Mouse (Mus musculus) heart, embryonic 15.5 days (tissue): ENCODE results near the gene Rarg. TPM values are rescaled to one million over a fixed set of nuclear protein-coding genes. Genes with fewer than 3 reads are reported as not detected.

Experiments used
- ATAC-seq: fragments of 200-750 bp; cut with Nextera tagmentation; replicated peaks from 2 replicates; pipeline ENCODE4 v1.8.0; 2017; ENCODE audit warnings: low read depth, moderate TSS enrichment; ENCODE audit not compliant: insufficient number of reproducible peaks, insufficient read depth, low FRiP score
- H3K27ac ChIP-seq: fragments of 300-500 bp; sonication (generic); 2 replicates; pipeline ENCODE4 v1.5.1; 2015; ENCODE audit warnings: mild to moderate bottlenecking, inconsistent platforms
- H3K27me3 ChIP-seq: fragments of 300-500 bp; sonication (generic); 2 replicates; pipeline ENCODE4 v1.6.1; 2015; ENCODE audit warnings: inconsistent platforms
- H3K36me3 ChIP-seq: fragments of 300-500 bp; sonication (generic); 2 replicates; pipeline ENCODE4 v1.6.1; 2015; ENCODE audit warnings: mild to moderate bottlenecking, inconsistent platforms
- H3K4me1 ChIP-seq: fragments of 300-500 bp; sonication (generic); replicated peaks from 2 replicates; pipeline ENCODE4 v1.6.1; 2015; ENCODE audit warnings: inconsistent platforms
- H3K4me2 ChIP-seq: fragments of 300-500 bp; sonication (generic); 2 replicates; pipeline ENCODE4 v1.6.1; 2015; ENCODE audit warnings: inconsistent platforms, mild to moderate bottlenecking, moderate library complexity
- H3K4me3 ChIP-seq: fragments of 300-500 bp; sonication (generic); 2 replicates; pipeline ENCODE4 v1.5.1; 2015; ENCODE audit warnings: mild to moderate bottlenecking, inconsistent platforms
- H3K9ac ChIP-seq: fragments of 300-500 bp; sonication (generic); 2 replicates; pipeline ENCODE4 v1.6.1; 2015; ENCODE audit warnings: mild to moderate bottlenecking, inconsistent platforms
- H3K9me3 ChIP-seq: fragments of 300-500 bp; sonication (generic); replicated peaks from 2 replicates; pipeline ENCODE4 v1.6.1; 2016; ENCODE audit warnings: inconsistent platforms
- WGBS: fragments of 180-500 bp; shearing (Covaris S2); methylation state at CpG from one replicate; pipeline ENCODE4 v1.1.7; 2015; ENCODE audit warnings: mixed read lengths; 5-methylcytosine and 5-hydroxymethylcytosine counted together
- polyA plus RNA-seq: library from polyadenylated mRNA; unstranded; fragments of >200 nt; fragmentation: Nextera tagmentation; extraction: Ambion mirVana; gene quantifications from 2 replicates; pipeline ENCODE4 v1.2.1, GENCODE M21; 2015

Gene Rarg
- polyA plus RNA-seq, 1 experiment from 2014 or later: 7.9 TPM

DNA sequence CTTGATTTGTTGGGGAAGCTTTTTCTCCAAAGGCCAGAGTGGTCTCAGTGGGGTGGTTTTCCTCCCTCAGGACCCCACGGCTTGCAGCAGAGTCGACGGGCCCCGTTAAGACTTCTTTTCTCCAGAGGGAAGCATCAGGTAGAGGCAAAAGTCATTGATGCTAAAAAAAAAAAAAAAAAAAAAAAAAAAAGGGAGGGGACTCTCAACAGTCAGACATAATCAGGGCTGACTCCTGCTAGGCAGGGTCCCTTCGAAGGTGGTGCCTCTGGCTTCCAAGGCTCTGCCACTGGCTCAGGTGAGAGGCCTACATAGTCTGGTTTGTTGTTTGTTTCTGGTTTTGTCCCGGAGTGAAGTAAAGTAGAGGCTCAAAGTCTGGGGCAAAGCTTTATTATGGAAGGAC, 41.7 kb downstream of the Rarg start:
- WGBS: 67% methylated on average over 6 of the region's 6 CpGs
- Histone ChIP-seq H3K27ac (no peak overlapping the region), H3K4me2 (no peak overlapping the region), H3K4me1 (peaks cover 6% of the 10 kb centered on the region; the same call in 1 of the 2 replicates), H3K9ac (no peak overlapping the region), H3K27me3 (no peaks in the 10 kb centered on the region), H3K4me3 (no peak overlapping the region), H3K36me3 (peaks cover 41% of the 10 kb centered on the region), H3K9me3 (no peaks in the 10 kb centered on the region)
- no peak for ATAC-seq

DNA sequence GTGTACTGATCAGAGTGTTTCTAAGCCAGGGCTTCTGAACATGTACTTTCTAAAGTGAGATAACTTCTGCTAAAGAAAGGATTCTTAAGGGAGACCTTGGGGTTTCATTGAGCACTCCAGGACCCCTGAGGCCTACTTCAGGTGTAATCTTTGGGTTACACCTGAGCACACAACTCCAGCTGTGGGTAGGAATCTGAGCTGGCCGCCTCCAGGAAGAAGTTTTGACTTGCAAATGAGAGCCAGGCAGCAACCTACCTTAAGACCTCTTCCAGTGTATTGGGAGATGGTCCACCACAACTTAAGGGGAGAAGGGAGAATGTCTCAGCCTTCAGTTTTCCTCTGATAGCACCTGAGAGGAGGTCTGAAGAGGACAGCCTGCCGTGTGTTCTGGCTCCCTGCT, 43.2 kb downstream of the Rarg start:
- no peak for ATAC-seq
- WGBS: 55% methylated on average over 2 of the region's 2 CpGs
- no peaks in the 10 kb centered on the region for H3K9me3 ChIP-seq
- H3K36me3 ChIP-seq: peaks cover 55% of the 10 kb centered on the region
- H3K9ac ChIP-seq: no peak overlapping the region
- H3K4me2 ChIP-seq: no peak overlapping the region
- H3K27me3 ChIP-seq: no peaks in the 10 kb centered on the region
- no peak overlapping the region for H3K4me3 ChIP-seq
- H3K27ac ChIP-seq: no peak overlapping the region
- H3K4me1 ChIP-seq: peaks cover 6% of the 10 kb centered on the region; the same call in 1 of the 2 replicates

DNA sequence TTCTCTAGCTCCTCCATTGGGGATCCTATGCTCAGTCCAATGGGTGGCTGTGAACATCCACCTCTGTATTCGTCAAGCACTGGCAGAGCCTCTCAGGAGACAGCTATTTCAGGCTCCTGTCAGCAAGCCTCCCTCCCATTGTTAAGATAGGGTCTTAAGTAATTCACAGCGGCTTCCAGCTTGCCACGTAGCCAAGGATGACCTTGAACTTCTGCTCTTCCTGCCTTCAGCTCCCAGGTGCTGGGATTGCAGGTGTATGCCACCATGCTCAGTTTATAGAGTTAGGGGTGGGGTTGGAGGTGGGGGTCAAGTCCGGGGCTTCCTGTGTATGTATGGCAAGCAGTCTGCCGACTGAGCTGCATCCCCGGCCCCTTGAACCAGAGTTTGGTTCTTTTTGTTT, 45.4 kb downstream of the Rarg start:
- 59% methylated on average over 6 of the region's 6 CpGs for WGBS
- H3K27ac ChIP-seq: no peak overlapping the region
- ATAC-seq: no peak

DNA sequence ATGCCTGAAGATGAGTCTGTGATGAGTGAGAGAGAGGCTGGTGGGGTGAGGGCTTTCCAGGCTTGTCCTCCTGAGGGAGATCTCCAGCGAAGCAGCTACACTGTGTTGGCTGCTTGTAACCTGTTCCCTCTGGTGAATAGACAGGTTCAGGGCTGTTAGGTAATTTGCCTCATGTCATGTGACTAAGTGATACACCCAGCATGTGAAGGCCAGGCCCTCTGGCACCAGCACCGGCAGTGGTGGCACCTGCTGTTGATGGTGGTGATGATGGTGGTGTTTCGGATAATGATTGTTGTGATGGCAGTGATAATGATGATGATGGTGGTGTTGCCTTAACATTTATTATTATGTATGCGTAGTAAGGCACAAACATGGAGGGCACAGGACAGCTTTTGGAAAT, 46.5 kb downstream of the Rarg start:
- no peaks in the 10 kb centered on the region for H3K27me3 ChIP-seq
- no peak overlapping the region for H3K4me2 ChIP-seq
- 91% methylated on average over 4 of the region's 4 CpGs for WGBS
- no peak overlapping the region for H3K4me3 ChIP-seq
- peaks cover 74% of the 10 kb centered on the region for H3K36me3 ChIP-seq
- ATAC-seq: no peak
- peaks cover 13% of the 10 kb centered on the region for H3K4me1 ChIP-seq
- H3K9ac ChIP-seq: no peak overlapping the region
- no peaks in the 10 kb centered on the region for H3K9me3 ChIP-seq
- H3K27ac ChIP-seq: no peak overlapping the region

More for the DNA sequence above, 45.4 kb downstream of the Rarg start:
- no peak overlapping the region for H3K4me3 ChIP-seq
- H3K36me3 ChIP-seq: peaks cover 74% of the 10 kb centered on the region
- H3K4me2 ChIP-seq: no peak overlapping the region
- peaks cover 6% of the 10 kb centered on the region; the same call in 1 of the 2 replicates for H3K4me1 ChIP-seq
- H3K27me3 ChIP-seq: no peaks in the 10 kb centered on the region
- no peaks in the 10 kb centered on the region for H3K9me3 ChIP-seq
- no peak overlapping the region for H3K9ac ChIP-seq

DNA sequence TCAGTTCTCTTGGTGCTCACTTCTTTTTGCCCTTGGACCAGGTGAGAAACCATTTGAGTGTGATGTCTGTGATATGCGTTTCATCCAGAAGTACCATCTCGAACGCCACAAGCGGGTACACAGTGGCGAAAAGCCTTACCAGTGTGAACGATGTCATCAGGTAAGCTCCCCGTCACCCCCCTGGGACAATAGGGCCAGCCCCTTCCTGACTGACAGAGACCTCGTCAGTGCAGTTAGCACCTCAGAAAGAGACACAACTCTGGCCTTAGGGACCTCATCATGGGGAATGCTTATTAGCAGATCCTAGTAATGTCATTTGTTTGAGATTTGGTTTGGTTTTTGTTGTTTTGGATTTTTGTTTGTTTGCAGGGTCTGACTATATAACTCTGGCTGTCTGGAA, 48.2 kb downstream of the Rarg start:
- no peaks in the 10 kb centered on the region for H3K27me3 ChIP-seq
- no peak for ATAC-seq
- no peak overlapping the region for H3K4me3 ChIP-seq
- H3K36me3 ChIP-seq: peaks cover 69% of the 10 kb centered on the region
- no peak overlapping the region for H3K27ac ChIP-seq
- H3K4me2 ChIP-seq: no peak overlapping the region
- H3K9me3 ChIP-seq: no peaks in the 10 kb centered on the region
- no peak overlapping the region for H3K9ac ChIP-seq
- peaks cover 27% of the 10 kb centered on the region for H3K4me1 ChIP-seq
- WGBS: 90% methylated on average over 8 of the region's 8 CpGs

DNA sequence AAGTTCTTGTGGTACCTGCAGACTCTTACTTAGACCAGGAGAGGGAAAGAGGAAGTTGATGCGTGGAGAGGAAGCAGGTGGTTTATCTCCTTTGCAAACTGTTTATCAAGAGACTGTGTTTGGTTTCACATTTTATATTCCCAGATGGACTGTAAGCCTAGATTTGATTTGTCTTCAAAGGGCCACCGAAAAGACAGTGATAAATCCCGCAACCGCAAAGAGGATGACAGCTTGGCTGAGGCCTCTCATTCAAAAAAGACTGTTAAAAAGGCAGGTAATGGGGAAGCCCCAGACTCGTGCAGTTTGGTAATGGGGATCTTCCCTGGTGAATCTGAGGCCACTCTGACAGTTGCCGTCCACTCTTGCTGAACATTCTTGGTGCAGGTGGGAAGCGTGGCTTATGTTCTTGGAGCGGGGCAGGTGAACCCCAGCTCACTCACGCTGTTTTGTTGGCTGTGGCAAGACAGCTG, 49.2 kb downstream of the Rarg start:
- Histone ChIP-seq H3K27me3 (no peaks in the 10 kb centered on the region), H3K4me2 (no peak overlapping the region), H3K9me3 (no peaks in the 10 kb centered on the region), H3K4me3 (no peak overlapping the region), H3K4me1 (peaks cover 27% of the 10 kb centered on the region), H3K27ac (no peak overlapping the region), H3K9ac (no peak overlapping the region), H3K36me3 (peaks cover 59% of the 10 kb centered on the region)
- 73% methylated on average over 9 of the region's 9 CpGs for WGBS
- no peak for ATAC-seq

DNA sequence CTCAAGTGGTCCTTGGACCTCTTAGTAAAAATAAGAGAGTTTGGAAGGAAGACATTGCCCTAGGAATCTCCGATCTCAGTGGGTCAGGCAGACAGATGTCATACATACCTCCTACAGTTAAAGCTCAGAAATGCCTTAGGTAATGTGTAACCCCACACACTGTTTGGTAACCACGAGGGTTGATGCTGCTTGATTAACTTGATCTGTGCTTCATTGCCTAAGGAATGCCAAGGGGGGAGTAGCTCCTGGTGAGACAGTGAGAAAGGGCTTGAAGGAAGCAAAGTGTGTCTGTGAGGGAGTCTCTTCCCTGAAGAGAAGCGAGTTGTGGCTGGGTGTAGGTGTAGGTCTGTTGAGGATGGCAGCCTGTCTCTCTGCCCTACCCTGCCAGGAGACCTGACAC, 50.0 kb downstream of the Rarg start:
- Histone ChIP-seq H3K27me3 (no peaks in the 10 kb centered on the region), H3K4me2 (no peak overlapping the region), H3K4me3 (no peak overlapping the region), H3K9ac (no peak overlapping the region), H3K27ac (no peak overlapping the region), H3K4me1 (peaks cover 33% of the 10 kb centered on the region), H3K9me3 (no peaks in the 10 kb centered on the region), H3K36me3 (peaks cover 52% of the 10 kb centered on the region)
- no peak for ATAC-seq
- WGBS: 69% methylated on average over 3 of the region's 3 CpGs

DNA sequence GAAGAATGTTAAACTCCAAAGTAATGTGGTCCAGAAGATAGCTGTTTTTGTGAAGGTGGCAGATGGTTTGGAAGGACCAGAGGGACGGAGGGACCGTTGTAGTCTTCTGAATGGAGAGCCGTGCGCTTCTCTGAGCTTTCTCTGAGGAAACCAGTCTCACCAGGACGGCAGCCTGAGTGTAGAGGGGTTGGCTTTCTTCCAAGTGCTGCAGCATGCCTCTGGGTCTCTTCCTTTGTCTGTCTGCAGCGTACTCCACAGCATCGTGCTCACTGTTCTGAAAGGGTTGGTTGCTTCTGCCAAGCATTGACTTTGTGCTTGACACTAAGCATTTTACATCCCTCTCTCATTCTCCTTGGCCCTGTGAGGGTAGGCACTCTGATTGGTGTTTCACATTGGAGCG, 51.5 kb downstream of the Rarg start:
- H3K27me3 ChIP-seq: no peaks in the 10 kb centered on the region
- peak overlapping the region; percentile 68 for H3K4me3 ChIP-seq
- H3K4me1 ChIP-seq: peaks cover 31% of the 10 kb centered on the region
- 0 out of 2 replicates have a peak overlapping the region, but pooled peaks have one; percentile 1 for H3K27ac ChIP-seq
- 0 out of 2 replicates have a peak overlapping the region, but pooled peaks have one; percentile 10 for H3K9ac ChIP-seq
- H3K36me3 ChIP-seq: peaks cover 39% of the 10 kb centered on the region
- peak overlapping the region; percentile 65 for H3K4me2 ChIP-seq
- WGBS: 37% methylated on average over 8 of the region's 8 CpGs
- no peaks in the 10 kb centered on the region for H3K9me3 ChIP-seq
- ATAC-seq: no peak

DNA sequence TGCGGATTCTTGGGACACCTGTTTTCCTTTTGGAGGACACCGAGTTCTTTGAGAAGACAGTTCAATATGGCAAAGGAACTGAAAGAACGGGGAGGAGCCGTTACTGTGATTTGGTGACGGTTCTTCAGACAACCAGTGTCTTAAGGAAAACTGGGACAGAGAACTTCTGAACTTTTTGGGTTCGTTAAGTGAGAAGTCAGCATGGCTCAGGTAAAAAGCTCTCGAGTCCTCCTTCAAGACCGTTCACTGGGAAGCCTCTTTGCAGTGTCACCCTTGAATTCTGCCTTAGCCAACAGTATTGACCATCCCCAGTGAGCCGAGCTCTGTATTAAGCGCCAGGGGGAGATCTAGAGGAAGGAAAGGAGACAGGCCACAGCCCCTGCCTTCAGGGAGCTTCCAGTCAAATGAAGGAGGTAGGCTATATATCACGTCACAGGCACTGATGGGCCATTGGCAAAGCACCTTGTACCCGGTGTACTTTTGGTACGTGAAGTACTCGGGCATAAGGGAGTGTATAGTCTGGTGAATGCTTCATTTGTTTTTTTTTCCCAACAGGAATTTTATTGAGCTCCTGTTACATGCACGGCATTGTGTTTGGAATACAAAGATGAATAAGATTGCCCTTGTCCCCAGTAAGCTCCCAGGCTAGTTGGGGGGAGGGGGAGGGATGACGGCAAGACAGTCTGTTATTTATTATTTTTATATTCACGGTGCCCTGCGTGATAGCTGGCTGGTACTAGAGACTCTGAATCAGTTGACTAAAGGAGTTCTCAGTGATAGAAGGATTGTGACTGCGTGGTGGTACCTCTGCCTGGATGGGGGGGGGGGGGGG, 52.4 kb downstream of the Rarg start, which contains the start of gene Csad:
Csad (minus strand) TSS at position 51 of the 832 bp plus-strand sequence.
- Histone ChIP-seq H3K4me1 (peaks cover 31% of the 10 kb centered on the region), H3K9me3 (no peaks in the 10 kb centered on the region), H3K36me3 (peaks cover 30% of the 10 kb centered on the region), H3K9ac (peak within 1 kb of the TSS; percentile 86), H3K4me2 (peak within 1 kb of the TSS; percentile 65), H3K27me3 (no peaks in the 10 kb centered on the region), H3K27ac (peak within 1 kb of the TSS; percentile 98), H3K4me3 (peak within 1 kb of the TSS; percentile 68)
- ATAC-seq: no peak
- WGBS: 58% methylated on average over 19 of the region's 19 CpGs

DNA sequence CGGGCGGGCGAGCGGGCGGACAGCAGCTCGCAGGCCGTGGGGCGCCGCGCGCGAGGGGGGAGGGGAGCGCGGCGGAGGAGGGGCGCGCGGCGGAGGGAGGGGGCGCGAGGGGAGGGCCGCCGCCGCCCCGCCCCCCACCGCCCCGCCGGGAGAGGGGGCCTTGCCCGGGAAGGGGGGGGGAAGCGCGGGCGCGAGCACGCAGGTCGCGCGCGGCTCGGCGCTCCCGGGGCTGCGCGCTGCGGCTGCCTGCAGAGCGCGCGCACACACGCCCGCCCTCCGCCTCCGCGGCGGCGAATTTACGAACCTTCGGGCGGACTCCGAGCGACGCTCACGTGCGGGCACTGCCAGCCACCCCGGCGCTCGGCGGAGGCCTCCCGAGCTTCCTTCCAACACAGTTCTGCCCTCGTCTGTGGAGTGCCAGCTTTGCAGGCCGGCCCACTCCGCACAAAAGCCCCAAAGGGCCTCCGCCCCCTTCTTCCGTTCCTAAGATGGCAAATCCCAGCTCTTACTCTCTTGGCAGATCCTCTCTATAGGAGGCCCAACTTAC, 53.4 kb downstream of the Rarg start:
- H3K27me3 ChIP-seq: no peaks in the 10 kb centered on the region
- ATAC-seq: peak; percentile 38
- H3K9ac ChIP-seq: peak overlapping the region; percentile 86
- H3K4me1 ChIP-seq: peaks cover 31% of the 10 kb centered on the region
- peak overlapping the region; percentile 98 for H3K27ac ChIP-seq
- WGBS: under 1% methylated on average over 32 of the region's 72 CpGs
- H3K9me3 ChIP-seq: no peaks in the 10 kb centered on the region
- peak overlapping the region; percentile 68 for H3K4me3 ChIP-seq
- peaks cover 22% of the 10 kb centered on the region for H3K36me3 ChIP-seq
- peak overlapping the region; percentile 65 for H3K4me2 ChIP-seq

DNA sequence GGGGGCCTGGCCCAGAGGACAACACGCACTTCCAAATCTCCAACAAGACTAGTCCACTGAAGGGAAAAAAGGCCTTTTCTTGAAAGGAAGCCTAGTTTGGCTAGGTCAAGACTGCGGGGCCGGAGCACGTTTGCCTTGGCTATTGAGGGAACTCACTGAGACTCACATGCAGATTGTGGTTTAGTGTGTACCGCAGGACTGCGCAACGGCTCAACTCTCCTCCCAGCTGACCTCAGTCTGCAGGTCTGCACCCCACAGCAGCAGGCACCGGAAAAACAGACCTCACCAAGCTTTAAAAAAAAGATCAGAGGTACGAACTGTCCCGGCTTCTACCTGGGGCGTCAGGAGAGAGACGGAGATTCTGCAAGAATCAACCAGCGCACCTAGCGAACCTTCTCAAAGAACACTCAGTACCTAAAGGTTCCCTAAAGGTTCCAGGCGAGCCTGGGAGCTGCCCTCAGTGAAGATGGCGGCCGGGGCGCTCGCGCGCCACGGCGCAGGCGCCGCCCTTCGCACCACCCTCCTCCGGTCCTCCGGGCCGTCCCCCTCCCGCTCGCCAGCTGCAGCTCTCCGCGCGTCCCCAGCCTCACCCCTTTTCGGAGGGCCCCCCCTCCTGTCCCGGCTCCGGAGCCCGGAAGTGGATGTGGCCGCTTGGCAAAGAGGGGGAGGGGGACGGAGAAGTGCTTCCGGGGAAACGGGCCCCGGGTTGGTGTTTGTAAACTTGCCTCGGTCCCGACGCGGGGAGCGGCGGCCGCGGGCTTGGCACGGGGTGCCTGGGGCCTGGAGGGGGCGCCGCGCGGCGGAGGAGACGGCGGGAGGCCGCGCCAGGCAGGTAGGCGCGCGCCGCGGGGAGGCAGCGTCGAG, 54.1 kb downstream of the Rarg start, which contains the start of gene Zfp740:
Zfp740 (plus strand) TSS at position 279 of the 864 bp plus-strand sequence.
- Histone ChIP-seq H3K4me2 (peak within 1 kb of the TSS; percentile 65), H3K4me3 (peak within 1 kb of the TSS; percentile 68), H3K27ac (peak within 1 kb of the TSS; percentile 98), H3K9ac (peak within 1 kb of the TSS; percentile 86), H3K36me3 (peaks cover 15% of the 10 kb centered on the region), H3K4me1 (peaks cover 31% of the 10 kb centered on the region), H3K9me3 (no peaks in the 10 kb centered on the region), H3K27me3 (no peaks in the 10 kb centered on the region)
- ATAC-seq: peak; percentile 97
- WGBS: under 1% methylated on average over 67 of the region's 68 CpGs
